Comparison of ENCODE assay signal across 40 mouse cellular contexts in the genomic region with DNA sequence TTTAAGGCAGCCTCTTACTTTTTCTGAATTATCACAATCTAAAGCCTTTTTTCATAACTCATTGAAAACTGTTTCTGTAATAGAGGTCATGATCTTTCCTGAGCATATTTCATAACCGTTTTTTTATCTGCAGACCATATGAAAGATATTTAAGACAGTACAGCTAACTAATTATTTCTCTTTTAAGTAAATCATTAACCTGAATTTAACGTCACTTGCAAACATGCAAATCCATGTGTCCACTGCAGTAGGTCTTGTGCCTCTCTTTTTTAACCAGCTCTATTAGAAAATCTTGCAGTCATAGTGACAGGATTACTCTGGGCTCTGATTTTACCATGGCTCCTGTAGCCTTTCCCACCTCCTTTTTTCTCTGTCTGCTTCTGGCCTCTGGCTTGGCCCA. TPM values are rescaled to one million over a fixed set of nuclear protein-coding genes. Genes with fewer than 3 reads are reported as not detected.
"Had no signal": no experiment of that assay in that cellular context is flagged by ENCODE, and none has a peak within 500 bp of the region (broad histone marks: within the 10 kb centered on the region; RNA-seq: fewer than 3 reads in every experiment).

A gene (plus strand): TSS at position 306 of the 400 bp plus-strand sequence.

- DNase-seq: gastrocnemius, adult 2 months; gastrocnemius, postnatal 10 days; gastrocnemius, postnatal 25 days; heart, adult 2 months; heart, postnatal 10 days; heart, postnatal 4 days; kidney, adult 11 months; kidney, adult 2 months; kidney, adult 9 months; kidney, postnatal 14 days; kidney, postnatal 36 days; layer of hippocampus, adult 9-11 months; layer of hippocampus, postnatal 36 days; left cerebral cortex, postnatal 4 days had no signal

- H3K4me1 ChIP-seq: heart, embryonic 12.5 days; hindbrain, embryonic 12.5 days; kidney, embryonic 15.5 days; limb, embryonic 13.5 days; limb, embryonic 15.5 days; liver, embryonic 12.5 days had no signal

- H3K27me3 ChIP-seq: heart, embryonic 12.5 days; hindbrain, embryonic 12.5 days; kidney, embryonic 15.5 days; limb, embryonic 13.5 days; limb, embryonic 15.5 days; liver, embryonic 12.5 days had no signal

- H3K36me3 ChIP-seq: heart, embryonic 12.5 days; hindbrain, embryonic 10.5 days; hindbrain, embryonic 12.5 days; kidney, embryonic 15.5 days; limb, embryonic 13.5 days; limb, embryonic 15.5 days; liver, embryonic 12.5 days had no signal

- H3K27ac ChIP-seq: gastrocnemius, adult 2 months; heart, adult 2 months; hindbrain, embryonic 10.5 days; hindbrain, embryonic 12.5 days; hindbrain, embryonic 14.5 days; kidney, embryonic 15.5 days; kidney, postnatal 0 days; limb, embryonic 13.5 days; limb, embryonic 15.5 days; liver, embryonic 12.5 days; liver, embryonic 14.5 days had no signal

- H3K9me3 ChIP-seq: heart, embryonic 12.5 days; hindbrain, embryonic 10.5 days; hindbrain, embryonic 12.5 days; kidney, embryonic 15.5 days; limb, embryonic 13.5 days; limb, embryonic 15.5 days; liver, embryonic 12.5 days had no signal

- H3K9ac ChIP-seq: heart, embryonic 12.5 days; hindbrain, embryonic 12.5 days; hindbrain, embryonic 14.5 days; kidney, embryonic 15.5 days; limb, embryonic 13.5 days; limb, embryonic 15.5 days; liver, embryonic 12.5 days; liver, embryonic 14.5 days had no signal

- H3K4me2 ChIP-seq: heart, embryonic 12.5 days; hindbrain, embryonic 12.5 days; hindbrain, embryonic 14.5 days; kidney, embryonic 15.5 days; limb, embryonic 13.5 days; limb, embryonic 15.5 days; liver, embryonic 12.5 days had no signal

- H3K4me3 ChIP-seq: gastrocnemius, adult 2 months; heart, adult 2 months; heart, embryonic 12.5 days; hindbrain, embryonic 10.5 days; hindbrain, embryonic 12.5 days; kidney, embryonic 15.5 days; limb, embryonic 13.5 days; limb, embryonic 15.5 days; liver, embryonic 12.5 days had no signal

- ATAC-seq: hindbrain, embryonic 16.5 days; inflammation-experienced regulatory T-cells, adult 6 months; liver, embryonic 12.5 days had no signal

RNA-seq across cellular contexts. Expression of the gene that starts here (rescaled TPM):
- total RNA-seq: gastrocnemius, adult 2 months; gastrocnemius, postnatal 10 days; gastrocnemius, postnatal 25 days; gastrocnemius, postnatal 4 days; granulocyte monocyte progenitor cell, adult 5-6 weeks; heart, adult 2 months; heart, postnatal 10 days; heart, postnatal 25 days; heart, postnatal 4 days; layer of hippocampus, adult 18-20 months; layer of hippocampus, adult 8-10 months; layer of hippocampus, postnatal 14 days; layer of hippocampus, postnatal 36 days; left cerebral cortex, adult 18-20 months; left cerebral cortex, adult 8-10 months; left cerebral cortex, postnatal 10 days; left cerebral cortex, postnatal 25 days; left cerebral cortex, postnatal 4 days had no signal
- polyA plus RNA-seq: frontal cortex, adult 2 months; heart, adult 2 months; heart, embryonic 12.5 days; heart, embryonic 14.5 days; heart, embryonic 16.5 days; hindbrain, embryonic 10.5 days; hindbrain, embryonic 12.5 days; hindbrain, embryonic 14.5 days; hindbrain, embryonic 16.5 days; inflammation-experienced regulatory T-cells, adult 6 months; limb, embryonic 11.5 days; limb, embryonic 13.5 days; limb, embryonic 15.5 days had no signal
